Mouse (Mus musculus): ENCODE data around the gene Itfg2. TPM values are rescaled to one million over a fixed set of nuclear protein-coding genes. Genes with fewer than 3 reads are reported as not detected.
A peak's percentile ranks its signal among the peaks of the same experiment; 100 is the strongest.

Gene Itfg2
- polyA plus RNA-seq, 1 experiment from 2014 or later, result 39.3 TPM

DNA sequence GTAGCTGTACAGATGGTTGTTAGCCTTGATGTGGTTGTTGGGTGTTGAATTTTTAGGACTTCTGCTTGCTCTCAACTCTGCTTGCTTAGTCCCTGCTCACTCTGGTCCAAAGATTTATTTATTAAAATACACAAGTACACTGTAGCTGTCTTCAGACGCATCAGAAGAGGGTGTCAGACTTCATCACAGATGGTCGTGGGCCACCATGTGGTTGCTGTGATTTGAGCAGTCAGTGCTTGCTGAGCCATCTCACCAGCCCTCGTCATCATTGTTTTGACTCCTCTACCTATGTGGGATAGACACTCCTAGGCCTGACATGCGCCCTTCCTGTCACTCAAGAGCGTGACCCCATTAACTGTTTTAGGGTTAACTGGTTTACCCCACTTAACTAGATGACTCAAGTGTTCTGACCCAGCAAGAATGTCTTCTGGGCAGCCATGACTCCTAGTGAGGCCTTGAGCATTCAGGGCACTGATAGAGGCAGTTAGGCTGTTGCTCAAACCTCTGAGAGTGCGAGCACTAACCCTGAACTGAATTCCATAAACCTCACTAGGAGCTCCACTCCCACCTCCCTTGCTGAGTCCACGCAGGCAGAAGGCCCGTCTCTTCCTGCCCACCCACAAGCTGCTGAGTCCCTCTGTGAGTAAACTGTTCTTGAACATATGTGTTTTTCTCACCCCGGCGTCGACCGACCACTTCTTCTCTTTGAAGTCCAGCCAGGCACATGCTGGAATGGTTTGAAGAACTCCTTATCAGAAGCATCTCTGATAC lies 31.3 kb upstream of the Itfg2 start:
- 76% methylated on average over 12 of the region's 12 CpGs for WGBS
- no peak overlapping the region for H3K4me2 ChIP-seq

DNA sequence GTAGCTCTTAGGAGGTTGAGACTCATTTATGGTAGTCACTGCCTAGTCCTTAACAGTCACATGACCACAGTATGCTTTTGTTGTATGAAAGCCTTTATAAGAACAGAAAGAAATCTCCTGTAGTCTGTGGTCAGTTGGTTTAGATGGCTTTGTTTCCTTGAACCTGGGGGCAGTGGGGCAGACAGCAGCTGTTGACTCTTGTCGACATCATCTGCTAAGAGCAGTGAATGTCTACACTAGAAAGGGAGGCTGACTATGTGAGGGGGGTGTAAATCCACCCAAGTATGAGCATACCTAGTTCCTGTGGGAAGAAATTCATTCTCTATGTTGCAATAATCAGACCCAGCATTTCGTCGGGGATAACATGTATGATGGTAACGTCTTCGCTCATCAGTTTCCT lies 22.3 kb upstream of the Itfg2 start:
- H3K4me2 ChIP-seq, result no peak overlapping the region
- WGBS, result 94% methylated on average over 5 of the region's 5 CpGs
- H3K27me3 ChIP-seq, result no peaks in the 10 kb centered on the region
- no peaks in the 10 kb centered on the region; the same call in 1 of the 2 replicates for H3K4me1 ChIP-seq (replicated peaks)
- no peak overlapping the region for H3K9ac ChIP-seq (replicated peaks)
- H3K4me3 ChIP-seq (replicated peaks), result no peak overlapping the region
- no peak for ATAC-seq (ENCODE audit: insufficient number of reproducible peaks, insufficient read depth, low FRiP score, low TSS enrichment, low read depth)
- H3K9me3 ChIP-seq, result no peaks in the 10 kb centered on the region
- no peak overlapping the region for H3K27ac ChIP-seq
- no peaks in the 10 kb centered on the region for H3K36me3 ChIP-seq

More for the DNA sequence above, 31.3 kb upstream of the Itfg2 start:
- no peak overlapping the region for H3K4me3 ChIP-seq (replicated peaks)
- no peak overlapping the region for H3K9ac ChIP-seq (replicated peaks)
- no peaks in the 10 kb centered on the region for H3K9me3 ChIP-seq
- H3K27ac ChIP-seq, result no peak overlapping the region
- no peaks in the 10 kb centered on the region for H3K27me3 ChIP-seq
- no peak for ATAC-seq (ENCODE audit: insufficient number of reproducible peaks, insufficient read depth, low FRiP score, low TSS enrichment, low read depth)
- H3K4me1 ChIP-seq (replicated peaks), result 0 out of 2 replicates have a peak, but pooled peaks cover 4% of the 10 kb centered on the region
- H3K36me3 ChIP-seq, result no peaks in the 10 kb centered on the region

DNA sequence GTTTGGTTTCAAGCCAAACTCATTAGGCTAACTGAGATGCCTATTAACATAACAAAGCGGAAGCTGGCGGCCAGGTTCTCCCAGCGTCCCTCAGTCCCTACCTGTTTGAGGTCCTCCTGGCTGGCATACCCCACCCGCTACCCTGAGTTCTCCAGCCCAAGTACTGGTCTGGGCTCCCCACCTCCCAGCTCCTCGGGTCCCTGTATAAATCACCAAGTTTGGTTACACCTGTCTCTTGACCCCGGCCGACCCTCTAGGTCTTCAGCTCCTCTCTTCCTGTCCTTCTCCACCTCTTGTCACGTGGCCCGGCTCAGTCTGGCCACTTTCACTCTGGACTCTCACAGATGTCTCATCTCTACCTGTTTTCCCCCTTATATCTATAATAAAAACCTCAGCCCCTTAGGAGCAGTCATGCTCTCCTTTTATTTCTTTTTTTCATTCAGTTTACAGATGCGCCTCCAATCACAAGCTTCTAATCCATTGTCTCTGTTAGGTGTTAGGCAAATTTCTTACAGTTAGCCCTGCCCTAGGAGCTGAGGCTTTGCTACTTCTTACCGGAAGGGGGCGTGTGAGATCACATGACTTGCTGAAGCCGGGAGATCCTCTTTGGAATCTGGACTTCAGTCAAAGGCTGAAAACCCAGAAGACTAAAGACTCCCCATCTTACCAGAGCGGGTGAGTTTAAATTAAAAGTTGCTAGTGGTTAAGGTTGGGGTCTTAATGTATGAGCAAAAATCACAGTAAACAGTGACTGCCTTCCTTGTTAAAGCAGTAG lies 21.2 kb upstream of the Itfg2 start:
- no peaks in the 10 kb centered on the region for H3K36me3 ChIP-seq
- no peak overlapping the region for H3K27ac ChIP-seq

DNA sequence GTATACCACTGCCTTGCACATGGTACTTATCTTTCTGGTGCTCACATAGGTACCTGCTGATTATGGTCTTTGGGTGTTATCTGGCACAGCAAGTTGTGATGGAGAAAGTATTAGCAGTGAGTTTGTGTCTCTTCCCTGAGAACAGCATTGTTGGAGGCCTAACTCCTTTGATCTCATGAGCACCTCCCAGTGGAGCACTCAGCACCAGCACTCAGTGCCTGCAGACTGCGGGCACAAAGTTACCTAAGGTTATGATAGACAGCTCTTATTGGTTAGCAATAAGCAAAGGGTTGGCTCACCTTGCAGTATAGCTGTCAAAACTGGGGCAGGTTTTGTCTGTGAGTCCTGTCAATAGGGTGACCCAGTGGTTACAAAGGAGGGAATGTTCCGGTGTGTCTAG lies 15.5 kb upstream of the Itfg2 start:
- H3K4me2 ChIP-seq, result no peak overlapping the region
- 91% methylated on average over 2 of the region's 2 CpGs for WGBS
- no peak for ATAC-seq (ENCODE audit: insufficient number of reproducible peaks, insufficient read depth, low FRiP score, low TSS enrichment, low read depth)
- H3K4me3 ChIP-seq (replicated peaks), result no peak overlapping the region
- no peak overlapping the region for H3K9ac ChIP-seq (replicated peaks)
- H3K4me1 ChIP-seq (replicated peaks), result peaks cover 20% of the 10 kb centered on the region
- no peaks in the 10 kb centered on the region for H3K27me3 ChIP-seq
- H3K9me3 ChIP-seq, result no peaks in the 10 kb centered on the region
- no peak overlapping the region for H3K27ac ChIP-seq
- H3K36me3 ChIP-seq, result peaks cover 15% of the 10 kb centered on the region

More for the DNA sequence above, 21.2 kb upstream of the Itfg2 start:
- Histone ChIP-seq H3K27me3 (no peaks in the 10 kb centered on the region), H3K4me1 (replicated peaks) (no peaks in the 10 kb centered on the region; the same call in 1 of the 2 replicates), H3K4me2 (peak overlapping the region; percentile 37), H3K9ac (replicated peaks) (no peak overlapping the region), H3K4me3 (replicated peaks) (0 out of 2 replicates have a peak overlapping the region, but pooled peaks have one; percentile 2), H3K9me3 (no peaks in the 10 kb centered on the region)
- no peak for ATAC-seq (ENCODE audit: insufficient number of reproducible peaks, insufficient read depth, low FRiP score, low TSS enrichment, low read depth)
- WGBS, result 14% methylated on average over 14 of the region's 14 CpGs

DNA sequence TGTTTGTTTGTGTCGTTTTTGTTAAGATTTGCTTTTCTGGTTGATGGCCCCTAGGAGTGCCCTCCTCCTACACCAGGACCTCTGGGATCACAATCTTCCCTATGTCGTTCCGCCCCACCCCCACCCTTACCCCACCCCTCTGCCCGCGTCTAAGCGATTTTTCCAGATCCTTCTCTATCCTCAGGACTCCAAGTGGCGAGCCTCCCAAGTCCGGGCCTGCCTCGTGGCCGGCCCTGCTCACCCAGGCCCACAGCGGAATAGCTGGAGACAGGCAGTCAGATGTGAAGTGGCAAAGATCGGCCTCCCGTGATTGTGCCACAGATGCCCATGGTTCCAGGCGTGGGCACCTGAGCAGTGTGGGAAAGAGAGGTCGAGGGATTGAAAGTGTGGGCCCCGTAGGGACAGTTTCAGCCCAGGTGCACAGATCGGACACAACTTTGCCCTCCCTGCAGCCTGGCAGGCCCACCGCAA lies 14.2 kb upstream of the Itfg2 start:
- WGBS, result 23% methylated on average over 18 of the region's 18 CpGs
- Histone ChIP-seq H3K27me3 (no peaks in the 10 kb centered on the region), H3K36me3 (peaks cover 28% of the 10 kb centered on the region), H3K4me2 (peak overlapping the region; percentile 71), H3K4me3 (replicated peaks) (peak overlapping the region; percentile 97), H3K27ac (peak overlapping the region; percentile 96), H3K9me3 (no peaks in the 10 kb centered on the region), H3K9ac (replicated peaks) (peak overlapping the region; percentile 60), H3K4me1 (replicated peaks) (peaks cover 20% of the 10 kb centered on the region)
- peak; percentile 60 for ATAC-seq (ENCODE audit: insufficient number of reproducible peaks, insufficient read depth, low FRiP score, low TSS enrichment, low read depth)

DNA sequence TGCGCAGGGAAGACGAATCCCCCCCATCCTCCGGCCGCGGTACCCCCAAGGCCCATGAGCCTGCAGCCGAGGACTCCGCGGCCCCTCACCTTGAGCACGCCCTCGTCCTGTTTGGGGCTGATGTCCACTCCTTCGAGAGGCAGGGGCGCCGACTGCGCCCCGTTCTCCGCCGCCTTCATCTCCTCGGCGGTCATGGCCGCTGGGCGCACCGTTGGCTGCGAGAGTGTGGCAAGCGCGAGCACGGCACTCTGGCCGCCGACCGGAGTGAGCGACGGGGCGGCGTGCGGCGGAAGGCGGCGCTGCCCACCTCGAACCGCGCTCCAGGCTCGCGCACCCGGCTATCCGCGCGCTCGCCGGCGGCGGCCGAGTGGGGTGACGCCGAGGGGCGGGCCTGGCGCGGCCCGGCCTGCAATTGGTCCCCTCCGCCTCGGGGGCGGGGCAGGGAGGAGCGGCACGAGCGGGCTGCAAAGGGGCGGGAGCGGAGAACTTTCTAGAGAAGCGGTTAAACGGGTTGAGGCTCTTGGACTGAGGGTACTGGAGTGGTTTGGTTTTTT lies 13.7 kb upstream of the Itfg2 start, which contains the start of gene Fkbp4:
Fkbp4 (minus strand) TSS at position 361 of the 554 bp plus-strand sequence.
- Histone ChIP-seq H3K27ac (peak within 1 kb of the TSS; percentile 96), H3K4me3 (replicated peaks) (peak within 1 kb of the TSS; percentile 97), H3K27me3 (no peaks in the 10 kb centered on the region), H3K9ac (replicated peaks) (peak within 1 kb of the TSS; percentile 98), H3K4me2 (peak within 1 kb of the TSS; percentile 71), H3K4me1 (replicated peaks) (peaks cover 20% of the 10 kb centered on the region), H3K9me3 (no peaks in the 10 kb centered on the region), H3K36me3 (peaks cover 33% of the 10 kb centered on the region)
- WGBS, result under 1% methylated on average over 67 of the region's 67 CpGs
- peak; percentile 88 for ATAC-seq (ENCODE audit: insufficient number of reproducible peaks, insufficient read depth, low FRiP score, low TSS enrichment, low read depth)

DNA sequence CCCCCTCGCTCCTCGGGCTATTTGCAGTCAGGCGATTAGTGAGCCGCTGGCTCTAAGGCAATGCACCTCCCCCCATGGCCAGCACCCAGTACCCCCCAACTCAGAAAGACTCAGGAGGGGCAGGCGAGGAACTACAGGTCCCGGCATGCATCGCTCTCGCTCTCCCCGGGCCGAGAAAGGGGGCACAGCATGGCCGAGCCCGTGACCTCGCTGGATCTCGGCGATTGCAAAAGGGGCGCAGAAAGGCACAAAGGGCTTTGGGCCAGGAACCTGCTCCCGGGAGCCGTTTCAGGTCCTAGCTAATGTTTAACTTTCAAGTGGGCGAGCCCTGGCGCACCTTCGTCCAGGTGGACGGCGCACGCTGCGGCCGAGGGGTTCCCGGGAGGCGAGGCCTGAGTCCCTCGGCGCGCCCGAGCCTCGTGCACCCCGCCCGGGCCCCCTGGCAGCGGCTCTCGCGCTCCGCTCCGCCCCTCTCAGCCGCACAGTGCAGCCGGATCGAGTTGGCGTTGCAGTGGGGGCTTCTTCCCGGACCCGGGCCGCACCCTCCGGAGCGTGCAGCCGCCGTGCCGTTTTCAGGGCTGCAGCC lies 13.1 kb upstream of the Itfg2 start:
- Histone ChIP-seq H3K4me3 (replicated peaks) (peak overlapping the region; percentile 97), H3K4me1 (replicated peaks) (peaks cover 20% of the 10 kb centered on the region), H3K4me2 (peak overlapping the region; percentile 71), H3K9ac (replicated peaks) (peak overlapping the region; percentile 98), H3K36me3 (peaks cover 39% of the 10 kb centered on the region), H3K27me3 (no peaks in the 10 kb centered on the region), H3K27ac (peak overlapping the region; percentile 96), H3K9me3 (no peaks in the 10 kb centered on the region)
- ATAC-seq (ENCODE audit: insufficient number of reproducible peaks, insufficient read depth, low FRiP score, low TSS enrichment, low read depth), result peak; percentile 37
- under 1% methylated on average over 52 of the region's 52 CpGs for WGBS

DNA sequence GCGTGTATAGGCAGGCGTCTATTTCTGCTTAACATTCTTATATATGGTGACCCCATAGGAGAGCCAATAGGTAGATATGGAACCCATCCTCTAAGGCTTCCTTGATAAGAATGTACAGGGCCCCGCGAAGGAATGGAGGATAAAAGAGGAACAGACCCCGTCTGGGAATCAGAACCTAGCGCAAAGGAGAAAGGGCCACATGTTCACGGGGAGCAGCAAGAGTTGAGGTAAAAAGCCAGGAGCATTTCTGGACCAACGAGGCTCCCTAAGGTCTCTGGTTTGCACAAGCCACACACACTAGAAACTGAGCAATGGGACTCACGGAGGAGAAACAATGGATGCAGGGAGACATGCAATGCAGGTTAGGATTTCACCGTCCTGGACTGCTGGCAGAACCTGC lies 12.6 kb upstream of the Itfg2 start:
- Histone ChIP-seq H3K27ac (peak overlapping the region; percentile 96), H3K4me1 (replicated peaks) (peaks cover 20% of the 10 kb centered on the region), H3K27me3 (no peaks in the 10 kb centered on the region), H3K36me3 (peaks cover 44% of the 10 kb centered on the region), H3K9ac (replicated peaks) (peak overlapping the region; percentile 98), H3K4me3 (replicated peaks) (peak overlapping the region; percentile 97), H3K9me3 (no peaks in the 10 kb centered on the region), H3K4me2 (peak overlapping the region; percentile 71)
- WGBS, result 5% methylated on average over 10 of the region's 10 CpGs
- ATAC-seq (ENCODE audit: insufficient number of reproducible peaks, insufficient read depth, low FRiP score, low TSS enrichment, low read depth), result no peak; the same call in 1 of the 2 replicates

DNA sequence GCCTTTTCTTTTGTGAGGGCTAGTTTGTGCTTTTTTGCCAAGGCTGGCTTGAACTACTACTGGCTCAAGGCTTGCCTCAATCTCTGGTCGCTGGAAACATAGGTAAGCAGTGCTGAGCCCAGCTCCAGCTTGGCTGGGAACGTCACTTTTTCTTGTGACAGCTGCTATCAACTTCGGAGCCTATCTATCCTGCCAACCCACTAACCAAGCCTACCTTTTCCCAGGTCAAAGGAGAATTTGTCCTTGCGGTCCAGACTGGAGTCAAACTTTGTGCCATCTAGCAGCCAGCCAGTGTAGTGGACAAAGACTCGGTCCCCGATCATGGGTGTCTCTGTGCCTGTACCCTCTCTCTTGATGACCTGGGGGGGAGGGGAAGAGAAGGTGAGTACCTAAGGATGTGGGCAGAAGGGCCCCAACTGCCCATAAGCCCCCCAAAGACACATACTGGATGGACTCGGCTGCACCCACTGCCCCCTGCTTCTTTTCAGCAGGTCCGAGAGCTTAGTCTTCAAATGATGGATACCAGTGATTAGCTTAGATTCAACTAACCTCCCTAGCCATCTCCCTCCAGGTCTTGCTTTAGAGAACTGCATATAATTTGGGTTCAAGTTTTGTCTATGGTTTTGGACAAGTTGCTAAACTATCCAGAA lies 11.8 kb upstream of the Itfg2 start:
- H3K36me3 ChIP-seq, result peaks cover 52% of the 10 kb centered on the region
- no peaks in the 10 kb centered on the region for H3K27me3 ChIP-seq
- 89% methylated on average over 8 of the region's 8 CpGs for WGBS
- H3K9me3 ChIP-seq, result no peaks in the 10 kb centered on the region
- H3K4me2 ChIP-seq, result peak overlapping the region; percentile 71
- no peak overlapping the region for H3K27ac ChIP-seq
- H3K4me3 ChIP-seq (replicated peaks), result peak overlapping the region; percentile 97
- peaks cover 20% of the 10 kb centered on the region for H3K4me1 ChIP-seq (replicated peaks)
- ATAC-seq (ENCODE audit: insufficient number of reproducible peaks, insufficient read depth, low FRiP score, low TSS enrichment, low read depth), result no peak
- H3K9ac ChIP-seq (replicated peaks), result peak overlapping the region; percentile 98; the same call in 1 of the 2 replicates

DNA sequence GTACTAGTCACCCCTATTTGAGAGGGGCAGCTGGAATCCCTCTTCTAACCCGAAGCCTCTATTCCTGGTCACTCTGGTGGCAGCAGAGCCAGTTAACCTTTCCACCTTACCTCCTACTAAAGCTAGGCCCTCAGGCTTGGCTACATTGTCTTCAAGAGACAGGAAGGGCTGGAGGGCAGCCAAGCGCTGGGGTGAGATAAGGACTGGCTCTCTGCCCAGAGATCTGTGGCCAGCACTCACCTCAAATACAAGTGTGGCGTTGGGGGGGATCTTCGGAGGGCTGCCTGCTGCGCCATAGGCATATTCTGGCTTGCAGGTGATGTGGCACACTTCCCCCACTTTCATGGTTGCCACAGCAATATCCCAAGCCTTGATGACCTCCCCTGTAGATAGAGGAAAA lies 10.7 kb upstream of the Itfg2 start:
- WGBS, result 96% methylated on average over 5 of the region's 5 CpGs
- no peak for ATAC-seq (ENCODE audit: insufficient number of reproducible peaks, insufficient read depth, low FRiP score, low TSS enrichment, low read depth)
- no peak overlapping the region for H3K4me2 ChIP-seq
- no peak overlapping the region for H3K9ac ChIP-seq (replicated peaks)
- no peaks in the 10 kb centered on the region for H3K9me3 ChIP-seq
- peaks cover 62% of the 10 kb centered on the region for H3K36me3 ChIP-seq
- no peaks in the 10 kb centered on the region for H3K27me3 ChIP-seq
- H3K4me3 ChIP-seq (replicated peaks), result no peak overlapping the region
- H3K4me1 ChIP-seq (replicated peaks), result peaks cover 20% of the 10 kb centered on the region
- no peak overlapping the region for H3K27ac ChIP-seq
